Mouse (Mus musculus): ENCODE results near the gene Slc25a53. TPM values are rescaled to one million over a fixed set of nuclear protein-coding genes. Genes with fewer than 3 reads are reported as not detected.

Gene Slc25a53
- total RNA-seq (2017): 5.6 and 10.0 TPM in 2 replicates

DNA sequence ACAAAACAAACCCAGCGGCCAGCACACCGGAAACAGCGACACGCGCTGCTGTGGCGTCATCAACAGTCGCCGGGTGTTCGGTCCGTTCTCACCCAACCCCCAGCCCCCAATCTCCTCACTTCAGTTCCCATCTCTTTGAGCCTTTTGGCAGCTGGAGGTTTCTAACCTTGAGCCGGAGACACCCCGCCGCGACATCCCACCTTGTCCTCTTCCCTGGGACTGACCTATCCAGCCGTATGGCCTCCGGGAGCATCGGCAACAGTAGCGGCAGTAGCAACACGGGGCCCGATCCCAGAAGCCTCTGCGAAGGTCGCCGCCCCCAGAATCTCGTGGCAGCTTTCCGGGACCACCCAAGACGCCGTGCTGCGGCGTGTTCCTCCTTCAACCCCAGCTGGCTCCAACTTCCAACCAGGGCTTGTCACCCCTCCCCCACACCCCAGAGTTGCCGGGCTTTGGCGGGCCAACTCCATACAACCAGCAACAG lies at the start of gene Slc25a53:
Gene Slc25a53, minus strand, starts transcription at position 303 of the 484 bp plus-strand sequence.
- peak; percentile 99 for ATAC-seq (replicated peaks in 1 of 2; ENCODE audit: insufficient read depth in 1 of 2, low FRiP score in 2 of 2, low TSS enrichment in 1 of 2, low read depth in 1 of 2, poor library complexity in 2 of 2, severe bottlenecking in 2 of 2)

DNA sequence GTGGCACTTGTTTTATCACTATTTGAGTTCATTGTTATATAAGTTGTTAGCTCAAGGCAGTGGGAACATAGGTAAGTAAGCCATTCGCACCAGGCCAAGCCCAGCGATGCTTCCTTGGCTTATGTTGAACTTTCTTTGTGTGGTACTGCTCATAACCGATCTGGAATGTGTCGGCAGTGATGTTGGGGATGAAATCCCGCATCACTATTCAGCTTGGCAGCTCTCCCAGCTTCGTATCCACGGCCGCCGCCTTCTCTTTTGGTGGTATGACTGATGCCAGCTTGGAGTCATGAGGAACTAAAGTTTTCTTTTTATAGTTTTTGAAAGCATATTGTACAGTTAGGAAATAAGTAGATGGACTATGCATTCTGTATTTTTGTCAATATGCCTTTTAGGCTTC lies 25.1 kb upstream of the Slc25a53 start:
- ATAC-seq (replicated peaks in 1 of 2; ENCODE audit: insufficient read depth in 1 of 2, low FRiP score in 2 of 2, low TSS enrichment in 1 of 2, low read depth in 1 of 2, poor library complexity in 2 of 2, severe bottlenecking in 2 of 2): no peak

DNA sequence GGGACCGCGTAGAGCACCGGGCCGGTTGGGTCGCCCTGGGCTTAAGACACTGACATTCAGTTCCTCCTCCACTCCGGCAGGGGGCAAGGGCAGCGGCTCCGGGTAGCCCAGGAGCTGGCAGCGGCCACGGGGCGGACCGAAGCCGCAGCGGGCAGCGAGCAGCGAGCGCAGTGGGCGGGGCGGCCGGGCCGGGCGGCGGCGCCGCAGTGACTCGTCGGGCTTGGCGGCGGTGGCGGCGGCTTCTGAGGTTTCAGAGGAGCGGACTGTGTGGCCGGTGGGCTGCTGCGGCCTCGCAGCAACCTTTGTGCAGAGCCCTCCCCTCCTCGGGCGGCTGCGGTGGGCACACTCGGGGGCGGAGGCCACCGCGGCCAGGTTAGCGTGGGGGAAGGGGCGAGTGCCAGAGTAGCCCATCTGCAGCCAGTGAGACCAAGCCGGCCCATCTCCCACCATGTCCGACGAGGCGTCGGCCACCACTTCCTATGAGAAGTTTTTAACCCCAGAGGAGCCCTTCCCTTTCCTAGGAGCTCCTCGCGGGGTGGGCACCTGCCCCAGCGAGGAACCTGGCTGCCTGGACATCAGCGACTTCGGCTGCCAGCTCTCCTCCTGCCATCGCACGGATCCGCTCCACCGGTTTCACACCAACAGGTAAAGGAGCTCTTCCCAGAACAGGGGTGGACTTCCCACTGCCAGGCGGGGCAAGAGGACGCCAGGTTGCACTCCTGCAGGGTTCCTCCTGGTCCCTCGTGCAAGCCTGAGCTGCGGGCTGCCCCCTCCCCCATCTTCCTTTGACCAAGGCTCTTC lies 11.5 kb upstream of the Slc25a53 start, which contains the start of gene Fam199x:
Gene Fam199x, plus strand, starts transcription at position 170 of the 801 bp plus-strand sequence.
- ATAC-seq (replicated peaks in 1 of 2; ENCODE audit: insufficient read depth in 1 of 2, low FRiP score in 2 of 2, low TSS enrichment in 1 of 2, low read depth in 1 of 2, poor library complexity in 2 of 2, severe bottlenecking in 2 of 2): peak; percentile 100

DNA sequence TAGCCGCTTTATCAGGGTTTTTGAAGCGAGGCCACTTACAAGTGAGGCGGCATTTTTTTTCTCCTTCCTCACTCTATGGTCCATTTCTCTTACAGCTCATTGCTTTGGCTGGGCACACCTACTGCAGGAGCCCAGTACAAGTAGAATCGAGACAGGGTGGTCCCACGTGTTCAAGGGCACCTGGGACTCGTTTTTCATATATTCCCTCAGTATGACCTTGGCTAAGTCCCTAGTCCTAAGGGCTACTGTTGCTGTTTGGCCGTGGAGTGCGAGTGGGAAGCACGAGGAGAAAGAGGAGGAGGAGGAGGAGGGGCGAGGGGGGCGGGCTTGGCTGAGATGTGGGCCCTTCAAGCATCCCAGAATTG lies 10.9 kb upstream of the Slc25a53 start:
- ATAC-seq (replicated peaks in 1 of 2; ENCODE audit: insufficient read depth in 1 of 2, low FRiP score in 2 of 2, low TSS enrichment in 1 of 2, low read depth in 1 of 2, poor library complexity in 2 of 2, severe bottlenecking in 2 of 2): no peak

DNA sequence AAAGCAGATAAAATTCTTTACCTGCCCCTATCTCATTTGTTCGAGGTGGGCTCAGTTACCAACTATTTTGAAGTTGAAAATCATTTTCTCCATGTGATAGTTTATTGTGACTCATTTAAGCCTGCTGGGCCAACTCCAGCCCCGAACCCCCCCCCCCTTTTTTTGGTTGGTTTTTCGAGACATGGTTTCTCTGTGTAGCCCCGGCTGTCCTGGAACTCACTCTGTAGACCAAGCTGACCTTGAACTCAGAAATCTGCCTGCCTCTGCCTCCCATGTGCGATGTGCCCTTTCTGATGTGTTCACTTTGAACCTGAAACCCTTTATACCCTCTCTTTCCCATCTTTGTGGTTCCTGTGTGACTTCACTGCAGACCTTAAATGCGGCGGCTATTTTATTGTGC lies 400 bp upstream of the Slc25a53 start:
- no peak for ATAC-seq (replicated peaks in 1 of 2; ENCODE audit: insufficient read depth in 1 of 2, low FRiP score in 2 of 2, low TSS enrichment in 1 of 2, low read depth in 1 of 2, poor library complexity in 2 of 2, severe bottlenecking in 2 of 2)

DNA sequence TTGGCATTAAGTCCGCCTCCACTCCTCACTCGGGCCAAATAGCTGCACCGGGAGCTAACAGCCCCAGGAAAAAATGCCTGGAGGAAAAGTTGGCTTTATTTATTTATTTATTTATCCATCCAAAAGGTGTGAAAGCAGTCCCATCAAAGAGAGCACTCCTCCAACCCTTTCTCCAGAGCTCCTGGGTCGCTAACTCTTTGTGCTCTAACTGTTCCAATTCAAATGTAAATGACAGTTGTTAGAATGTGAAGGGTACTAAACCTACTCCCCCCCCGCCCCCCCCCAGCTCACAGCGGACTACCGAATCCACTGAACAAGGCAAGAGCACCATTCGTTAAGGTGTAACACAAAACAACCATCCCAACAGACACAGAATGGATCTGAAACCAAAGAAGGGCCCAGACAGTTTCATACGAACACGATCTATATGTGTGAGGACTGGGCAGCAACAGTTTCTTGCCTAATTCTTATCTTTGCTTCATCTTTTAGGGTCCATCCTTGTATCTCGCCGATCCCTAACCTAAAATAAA lies 567 bp downstream of the Slc25a53 start:
- ATAC-seq (replicated peaks in 1 of 2; ENCODE audit: insufficient read depth in 1 of 2, low FRiP score in 2 of 2, low TSS enrichment in 1 of 2, low read depth in 1 of 2, poor library complexity in 2 of 2, severe bottlenecking in 2 of 2): no peak

DNA sequence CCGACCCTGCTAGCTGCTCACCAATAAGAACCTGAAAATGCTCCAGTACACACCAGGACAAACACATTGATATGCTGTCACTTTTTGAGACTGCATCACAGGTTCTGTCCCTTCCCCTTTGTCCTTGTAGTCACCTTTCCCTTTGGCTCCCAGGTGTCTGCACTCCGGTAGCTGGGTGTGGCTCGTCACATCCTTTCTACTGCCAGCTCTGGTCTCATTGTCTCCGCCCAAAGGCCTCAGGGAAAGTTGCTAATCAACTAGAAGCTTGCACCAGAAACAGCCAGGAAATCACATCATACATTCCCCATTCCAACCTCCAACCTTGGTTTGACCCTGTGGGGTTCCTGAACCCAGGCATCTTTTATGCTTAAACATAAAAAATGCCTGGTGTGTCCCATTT lies 3.8 kb downstream of the Slc25a53 start:
- no peak for ATAC-seq (replicated peaks in 1 of 2; ENCODE audit: insufficient read depth in 1 of 2, low FRiP score in 2 of 2, low TSS enrichment in 1 of 2, low read depth in 1 of 2, poor library complexity in 2 of 2, severe bottlenecking in 2 of 2)

DNA sequence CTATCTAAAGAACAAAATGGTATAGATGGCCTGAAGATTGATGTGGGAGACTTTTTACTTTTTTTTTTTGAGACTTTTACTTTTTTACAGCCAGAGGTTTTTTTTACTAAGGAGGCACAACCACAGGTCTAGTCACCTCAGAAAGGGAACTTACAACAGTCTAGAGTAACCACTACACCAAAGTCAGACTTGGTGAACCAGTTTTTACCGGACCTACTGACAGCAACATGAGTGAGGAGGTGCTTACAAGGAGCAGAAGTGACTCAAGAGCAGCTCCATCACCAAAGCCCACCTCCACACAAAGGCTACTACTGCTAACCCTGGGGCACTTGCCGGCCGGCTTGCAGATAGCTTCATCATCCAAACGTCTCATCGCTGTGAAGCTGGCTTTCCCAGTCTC lies 6.4 kb downstream of the Slc25a53 start:
- no peak for ATAC-seq (replicated peaks in 1 of 2; ENCODE audit: insufficient read depth in 1 of 2, low FRiP score in 2 of 2, low TSS enrichment in 1 of 2, low read depth in 1 of 2, poor library complexity in 2 of 2, severe bottlenecking in 2 of 2)

DNA sequence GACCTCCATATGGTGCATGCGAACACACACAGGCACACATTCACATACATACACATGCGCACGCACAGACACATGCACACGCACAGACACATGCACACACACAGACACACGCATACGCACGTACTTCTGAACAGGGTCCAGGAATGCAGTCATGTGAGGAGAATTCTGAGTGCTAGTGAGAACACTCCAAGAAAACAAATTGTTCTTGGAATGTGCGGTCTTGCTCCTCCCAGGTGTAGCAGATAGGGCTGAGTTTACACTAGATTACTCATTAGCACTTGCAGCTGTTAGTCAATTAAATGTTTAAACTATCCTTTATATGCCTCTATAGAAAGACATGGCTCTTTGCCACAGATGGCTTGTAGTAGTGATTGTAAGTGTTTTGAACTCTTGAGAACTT lies 7.2 kb downstream of the Slc25a53 start:
- no peak for ATAC-seq (replicated peaks in 1 of 2; ENCODE audit: insufficient read depth in 1 of 2, low FRiP score in 2 of 2, low TSS enrichment in 1 of 2, low read depth in 1 of 2, poor library complexity in 2 of 2, severe bottlenecking in 2 of 2)

DNA sequence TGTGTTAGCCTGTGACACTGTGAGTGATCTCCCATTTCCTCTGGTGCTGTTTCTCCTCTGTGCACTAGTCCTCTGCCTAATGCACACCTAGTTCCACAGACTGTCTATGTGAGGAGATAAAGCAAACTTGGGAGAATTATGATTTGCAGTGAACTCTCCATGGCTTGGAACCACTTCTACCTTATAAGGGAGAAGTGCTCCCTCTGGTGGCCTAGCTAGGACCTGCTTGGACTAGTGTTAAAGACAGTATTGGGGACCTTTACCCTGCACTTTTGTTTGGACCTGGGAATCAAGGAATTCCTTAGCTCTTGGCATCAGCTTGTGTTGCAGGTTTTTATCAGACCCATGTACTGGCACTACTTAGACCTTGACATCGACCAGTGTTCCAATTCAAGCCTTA lies 18.8 kb downstream of the Slc25a53 start:
- peak; percentile 82 to 86; a peak in 3 of 4 replicates for ATAC-seq (replicated peaks in 1 of 2; ENCODE audit: insufficient read depth in 1 of 2, low FRiP score in 2 of 2, low TSS enrichment in 1 of 2, low read depth in 1 of 2, poor library complexity in 2 of 2, severe bottlenecking in 2 of 2)

DNA sequence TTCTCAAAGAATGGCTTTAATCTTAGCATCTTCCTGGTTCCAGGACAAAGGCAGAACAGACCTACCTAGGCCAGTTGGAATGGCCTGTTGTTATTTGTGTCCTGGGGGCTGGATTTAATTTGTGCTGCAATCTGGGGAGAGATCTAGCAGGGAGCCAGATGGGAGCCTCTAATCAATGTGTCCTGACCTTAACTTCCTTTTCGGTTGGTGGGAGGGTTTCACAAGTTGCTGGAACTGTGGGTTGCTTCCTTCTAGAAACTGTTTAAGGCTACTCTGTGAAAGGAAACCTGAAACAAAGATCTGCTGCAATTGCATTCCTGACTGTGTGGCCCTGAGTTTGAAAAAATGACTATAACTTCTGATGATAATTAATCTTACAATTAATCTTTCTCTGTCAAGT lies 20.4 kb downstream of the Slc25a53 start:
- ATAC-seq (replicated peaks in 1 of 2; ENCODE audit: insufficient read depth in 1 of 2, low FRiP score in 2 of 2, low TSS enrichment in 1 of 2, low read depth in 1 of 2, poor library complexity in 2 of 2, severe bottlenecking in 2 of 2): no peak

DNA sequence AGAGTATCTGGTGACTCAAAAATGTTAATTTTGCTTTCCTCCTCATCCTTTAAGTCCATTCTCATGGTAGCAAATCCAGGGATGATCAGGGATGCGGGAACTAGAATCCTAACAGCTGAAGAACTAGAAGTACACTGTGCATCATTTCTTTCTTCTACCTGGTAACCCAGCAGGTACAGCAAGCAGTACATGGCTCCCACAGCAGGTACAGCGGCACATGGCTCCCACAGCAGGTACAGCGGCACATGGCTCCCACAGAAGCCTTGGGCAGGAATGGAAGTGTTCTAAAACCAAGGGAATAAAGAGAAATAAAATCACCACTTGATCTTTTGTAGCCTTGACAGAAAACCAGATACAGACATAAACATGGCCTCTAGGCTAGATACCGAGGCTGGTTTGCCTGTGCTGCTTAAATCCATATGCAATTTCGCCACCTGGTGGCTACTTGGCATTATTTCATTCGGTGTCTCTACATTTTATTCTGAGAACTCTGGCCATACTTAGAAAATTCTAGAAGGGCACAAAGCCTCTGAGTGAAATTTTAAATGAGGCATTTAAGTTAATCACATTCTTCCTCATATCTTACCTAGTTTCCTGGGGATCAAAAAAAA lies 22.9 kb downstream of the Slc25a53 start:
- ATAC-seq (replicated peaks in 1 of 2; ENCODE audit: insufficient read depth in 1 of 2, low FRiP score in 2 of 2, low TSS enrichment in 1 of 2, low read depth in 1 of 2, poor library complexity in 2 of 2, severe bottlenecking in 2 of 2): peak; percentile 75 to 89

DNA sequence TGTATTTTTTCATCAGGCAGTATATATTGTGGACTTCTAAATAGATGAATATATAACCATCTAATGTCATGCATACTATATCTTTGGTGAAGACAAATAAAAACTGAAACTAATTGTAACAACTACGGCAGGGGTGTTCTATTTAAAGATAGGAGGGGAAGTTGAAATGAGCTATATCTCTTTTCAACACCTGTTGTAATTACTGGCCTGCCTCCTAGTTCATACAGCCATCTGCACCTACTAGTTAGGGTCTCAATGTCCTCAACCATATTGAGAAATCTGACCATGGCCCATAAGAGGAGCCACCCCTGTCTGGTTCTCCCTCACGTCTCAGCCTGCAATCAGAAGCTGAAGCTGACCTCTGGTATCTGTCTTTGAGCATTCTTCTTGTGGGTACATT lies 41.8 kb downstream of the Slc25a53 start:
- ATAC-seq (replicated peaks in 1 of 2; ENCODE audit: insufficient read depth in 1 of 2, low FRiP score in 2 of 2, low TSS enrichment in 1 of 2, low read depth in 1 of 2, poor library complexity in 2 of 2, severe bottlenecking in 2 of 2): no peak

DNA sequence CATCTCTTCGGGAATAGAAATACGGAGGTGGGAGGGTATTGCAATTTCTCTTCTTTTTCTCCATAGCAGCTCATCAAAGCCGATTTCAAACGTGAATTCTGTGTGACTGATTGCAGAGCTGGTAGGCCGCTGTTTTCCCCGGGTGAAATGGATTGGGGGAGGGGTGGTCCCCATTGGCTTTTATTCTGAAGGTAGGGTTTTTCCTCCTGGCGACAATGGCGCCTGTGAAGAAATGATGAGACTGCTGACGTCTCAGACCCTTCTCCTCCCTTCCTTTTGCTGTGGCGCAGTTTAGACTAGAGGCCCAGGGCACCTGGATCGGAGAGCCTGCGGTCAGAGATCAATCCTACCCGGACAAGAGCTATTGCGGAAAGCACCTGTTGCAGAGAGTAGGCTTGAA lies 44.5 kb downstream of the Slc25a53 start:
- no peak for ATAC-seq (replicated peaks in 1 of 2; ENCODE audit: insufficient read depth in 1 of 2, low FRiP score in 2 of 2, low TSS enrichment in 1 of 2, low read depth in 1 of 2, poor library complexity in 2 of 2, severe bottlenecking in 2 of 2)

DNA sequence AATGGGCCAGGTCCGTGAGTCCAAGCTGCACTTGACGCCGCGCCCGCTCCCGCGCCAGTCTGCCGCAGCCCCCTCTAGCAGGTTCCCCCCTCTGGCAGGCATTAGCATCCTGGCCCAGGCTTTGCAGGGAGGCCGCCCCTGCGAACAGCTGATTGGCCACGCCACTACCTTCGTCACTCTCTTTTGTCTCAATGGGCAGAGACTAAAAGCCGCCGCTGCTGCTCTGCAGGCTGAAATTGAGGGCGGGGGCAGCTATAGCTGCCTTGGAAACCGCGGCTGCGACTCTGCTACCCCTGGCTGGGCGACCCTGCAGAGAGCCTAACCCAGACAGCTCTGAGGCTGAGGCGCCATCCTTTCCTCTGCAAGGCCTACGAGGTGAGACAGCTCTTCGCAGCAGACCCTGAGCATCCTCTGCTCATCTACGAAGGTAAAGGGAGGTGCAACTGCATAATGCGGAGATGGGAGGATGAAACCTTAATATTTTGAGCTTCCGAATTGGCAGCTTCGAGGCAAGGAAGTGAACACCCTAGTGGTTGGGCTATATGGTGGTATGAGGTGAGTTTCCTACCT lies 45.0 kb downstream of the Slc25a53 start, which contains the start of gene Zcchc18:
Gene Zcchc18, plus strand, starts transcription at position 178 of the 570 bp plus-strand sequence.
- peak; percentile 97 to 98 for ATAC-seq (replicated peaks in 1 of 2; ENCODE audit: insufficient read depth in 1 of 2, low FRiP score in 2 of 2, low TSS enrichment in 1 of 2, low read depth in 1 of 2, poor library complexity in 2 of 2, severe bottlenecking in 2 of 2)

DNA sequence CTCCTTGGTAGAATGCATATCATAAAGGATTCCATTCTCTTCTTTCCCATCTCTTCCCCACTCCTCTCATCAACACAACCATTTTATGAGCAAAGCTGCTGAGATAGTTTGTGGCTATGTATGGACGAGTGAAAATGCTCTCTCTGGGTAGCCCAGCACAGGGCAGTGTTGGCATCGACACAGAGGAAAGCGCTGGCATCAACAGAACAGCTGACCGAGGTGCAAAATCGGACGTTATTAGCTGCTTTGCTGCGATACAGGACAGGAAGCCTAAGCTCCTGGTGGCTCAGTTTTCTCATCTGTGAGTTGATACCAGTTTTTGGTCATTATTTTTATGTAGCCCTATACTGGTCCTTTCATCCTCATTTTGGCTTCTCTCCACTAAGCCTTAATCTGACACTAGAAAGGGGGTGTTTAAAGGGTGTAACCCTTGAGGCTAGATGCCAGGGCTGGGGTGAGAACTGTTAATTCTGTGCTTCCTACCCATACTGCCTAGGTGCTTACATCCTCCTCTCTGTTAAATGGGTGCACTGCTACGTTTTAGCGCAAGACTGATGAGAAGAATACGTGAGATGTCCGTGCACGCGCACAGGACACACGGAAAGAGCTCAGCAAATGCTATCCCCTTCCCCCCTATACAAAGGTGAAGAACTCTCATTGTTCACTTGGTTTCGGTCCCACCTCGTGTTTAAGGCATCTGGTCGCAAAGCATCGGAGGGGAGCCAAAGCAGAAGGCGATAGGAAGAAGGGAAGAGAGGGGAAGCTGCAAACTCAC lies 45.7 kb downstream of the Slc25a53 start:
- ATAC-seq (replicated peaks in 1 of 2; ENCODE audit: insufficient read depth in 1 of 2, low FRiP score in 2 of 2, low TSS enrichment in 1 of 2, low read depth in 1 of 2, poor library complexity in 2 of 2, severe bottlenecking in 2 of 2): peak in 1 of 2 experiments; percentile 12; a peak in 1 of 4 replicates

DNA sequence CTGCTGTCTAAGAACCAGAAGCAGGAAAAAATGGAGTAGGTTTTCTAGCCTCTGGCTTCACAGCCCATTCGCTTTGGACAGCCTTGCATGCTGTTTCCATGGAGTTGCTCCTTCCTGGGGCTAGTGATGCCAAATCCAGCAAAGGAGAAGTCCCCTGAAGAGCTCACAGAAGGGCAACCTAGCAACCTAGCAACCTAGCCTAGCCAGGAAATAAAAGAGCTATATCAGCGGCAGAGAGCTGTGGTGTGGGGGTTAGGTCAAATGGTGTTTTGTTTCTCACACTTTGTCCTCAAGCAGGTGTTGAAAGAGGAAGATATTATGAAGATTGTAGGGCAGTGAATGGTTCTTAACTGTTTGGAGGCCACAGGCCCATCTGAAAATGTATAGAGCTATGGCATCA lies 46.8 kb downstream of the Slc25a53 start:
- ATAC-seq (replicated peaks in 1 of 2; ENCODE audit: insufficient read depth in 1 of 2, low FRiP score in 2 of 2, low TSS enrichment in 1 of 2, low read depth in 1 of 2, poor library complexity in 2 of 2, severe bottlenecking in 2 of 2): peak; percentile 52 to 69

Data from hematopoietic stem cell, adult 5-6 weeks (primary cell).